Mouse (Mus musculus) intestine, embryonic 16.5 days (tissue): Measurements from ENCODE around the gene Psmd9. TPM values are rescaled to one million over a fixed set of nuclear protein-coding genes. Genes with fewer than 3 reads are reported as not detected.

Experiments
- ATAC-seq: fragments of 200-750 bp; cut with Nextera tagmentation; 2 replicates; pipeline ENCODE4 v1.8.0; 2017; ENCODE audit warnings: moderate TSS enrichment, moderate library complexity
- H3K27ac ChIP-seq: fragments of 300-500 bp; sonication (generic); 2 replicates; pipeline ENCODE4 v1.5.1; 2014; ENCODE audit warnings: mild to moderate bottlenecking, low read length
- H3K27me3 ChIP-seq: fragments of 300-500 bp; sonication (generic); replicated peaks from 2 replicates; pipeline ENCODE4 v1.6.1; 2014; ENCODE audit warnings: low read length, control low read depth, mixed read lengths; ENCODE audit not compliant: control insufficient read depth, insufficient read depth
- H3K36me3 ChIP-seq: fragments of 300-500 bp; sonication (generic); 2 replicates; pipeline ENCODE4 v1.6.1; 2014; ENCODE audit warnings: low read length, control low read depth; ENCODE audit not compliant: control insufficient read depth, insufficient read depth
- H3K4me1 ChIP-seq: fragments of 300-500 bp; sonication (generic); 2 replicates; pipeline ENCODE4 v1.6.1; 2014; ENCODE audit warnings: low read length, control low read depth, mixed read lengths; ENCODE audit not compliant: control insufficient read depth, insufficient read depth
- H3K4me2 ChIP-seq: fragments of 300-500 bp; sonication (generic); 2 replicates; pipeline ENCODE4 v1.6.1; 2014; ENCODE audit warnings: low read depth, low read length, control low read depth
- H3K4me3 ChIP-seq: fragments of 300-500 bp; sonication (generic); 2 replicates; pipeline ENCODE4 v1.5.1; 2014; ENCODE audit warnings: mild to moderate bottlenecking, low read length
- H3K9ac ChIP-seq: fragments of 300-500 bp; sonication (generic); 2 replicates; pipeline ENCODE4 v1.6.1; 2014; ENCODE audit warnings: low read depth, low read length
- H3K9me3 ChIP-seq: fragments of 300-500 bp; sonication (generic); 2 replicates; pipeline ENCODE4 v1.6.1; 2016; ENCODE audit warnings: low read length, control low read depth; ENCODE audit not compliant: control insufficient read depth
- WGBS: fragments of 180-500 bp; shearing (Covaris S2); extraction: QIAGEN DNeasy Blood & Tissue Kit; methylation state at CpG from one replicate; pipeline ENCODE4 v1.1.7; 2014; 5-methylcytosine and 5-hydroxymethylcytosine counted together
- polyA plus RNA-seq: library from polyadenylated mRNA; unstranded; fragments of >200 nt; fragmentation: Nextera tagmentation; extraction: Ambion mirVana; gene quantifications from 2 replicates; pipeline ENCODE4 v1.2.1, GENCODE M21; 2015

The Psmd9 gene
- polyA plus RNA-seq, 1 experiment from 2014 or later, result 66.3 TPM

- Histone ChIP-seq H3K4me1 (0 out of 2 replicates have a peak, but pooled peaks cover 6% of the 10 kb centered on the region), H3K27me3 (0 out of 2 replicates have a peak, but pooled peaks cover 2% of the 10 kb centered on the region), H3K9ac (no peak overlapping the region), H3K4me2 (peak overlapping the region; percentile 58; the same call in 1 of the 2 replicates), H3K9me3 (no peaks in the 10 kb centered on the region), H3K4me3 (no peak overlapping the region), H3K27ac (no peak overlapping the region), H3K36me3 (no peaks in the 10 kb centered on the region)
- no peak for ATAC-seq
- WGBS, result 64% methylated on average over 8 of the region's 8 CpGs
Measured at GRCm38 (mm10) chr5:123251390-123251789, 82.2 kb downstream of the Psmd9 start.

GRCm38 (mm10) chr5:123251834-123252233 is 82.6 kb downstream of the Psmd9 start, which contains the start of gene Wdr66:
Gene Wdr66 (plus strand): TSS chr5:123252102.
- H3K4me1 ChIP-seq, result peaks cover 6% of the 10 kb centered on the region; the same call in 1 of the 2 replicates
- 0 out of 2 replicates have a peak, but pooled peaks cover 2% of the 10 kb centered on the region for H3K27me3 ChIP-seq
- WGBS, result 2% methylated on average over 18 of the region's 18 CpGs
- no peaks in the 10 kb centered on the region for H3K36me3 ChIP-seq
- no peaks in the 10 kb centered on the region for H3K9me3 ChIP-seq
- no peak within 1 kb of the TSS for H3K27ac ChIP-seq
- peak within 1 kb of the TSS; percentile 31 for H3K4me3 ChIP-seq
- no peak within 1 kb of the TSS for H3K9ac ChIP-seq
- peak; percentile 81 for ATAC-seq
- peak within 1 kb of the TSS; percentile 58 for H3K4me2 ChIP-seq

GRCm38 (mm10) chr5:123256841-123257755 is 87.9 kb downstream of the Psmd9 start:
- Histone ChIP-seq H3K36me3 (no peaks in the 10 kb centered on the region), H3K27ac (peak overlapping the region; percentile 51), H3K4me2 (peak overlapping the region; percentile 42), H3K4me3 (peak overlapping the region; percentile 26), H3K9ac (no peak overlapping the region), H3K4me1 (peaks cover under 1% of the 10 kb centered on the region; the same call in 1 of the 2 replicates), H3K9me3 (no peaks in the 10 kb centered on the region), H3K27me3 (no peaks in the 10 kb centered on the region)
- ATAC-seq, result no peak
- 28% methylated on average over 23 of the region's 23 CpGs for WGBS

GRCm38 (mm10) chr5:123258990-123259389 is 89.8 kb downstream of the Psmd9 start:
- Histone ChIP-seq H3K9me3 (no peaks in the 10 kb centered on the region), H3K27me3 (no peaks in the 10 kb centered on the region), H3K4me1 (no peaks in the 10 kb centered on the region; the same call in 1 of the 2 replicates), H3K9ac (no peak overlapping the region), H3K36me3 (no peaks in the 10 kb centered on the region), H3K4me2 (no peak overlapping the region), H3K4me3 (no peak overlapping the region), H3K27ac (no peak overlapping the region)
- WGBS, result 49% methylated on average over 5 of the region's 5 CpGs
- no peak for ATAC-seq

GRCm38 (mm10) chr5:123260698-123261097 is 91.5 kb downstream of the Psmd9 start:
- H3K4me1 ChIP-seq, result no peaks in the 10 kb centered on the region; the same call in 1 of the 2 replicates
- no peaks in the 10 kb centered on the region for H3K9me3 ChIP-seq
- H3K27ac ChIP-seq, result no peak overlapping the region
- H3K9ac ChIP-seq, result no peak overlapping the region
- WGBS, result 74% methylated on average over 8 of the region's 8 CpGs
- H3K4me2 ChIP-seq, result no peak overlapping the region
- H3K36me3 ChIP-seq, result no peaks in the 10 kb centered on the region
- no peak for ATAC-seq
- no peak overlapping the region for H3K4me3 ChIP-seq
- H3K27me3 ChIP-seq, result no peaks in the 10 kb centered on the region

GRCm38 (mm10) chr5:123266909-123267308 is 97.7 kb downstream of the Psmd9 start:
- Histone ChIP-seq H3K4me3 (no peak overlapping the region), H3K36me3 (no peaks in the 10 kb centered on the region), H3K9ac (no peak overlapping the region), H3K27me3 (no peaks in the 10 kb centered on the region), H3K4me2 (no peak overlapping the region), H3K27ac (no peak overlapping the region), H3K9me3 (peaks cover 3% of the 10 kb centered on the region; the same call in 1 of the 2 replicates), H3K4me1 (no peaks in the 10 kb centered on the region)
- 86% methylated on average over 3 of the region's 3 CpGs for WGBS
- ATAC-seq, result no peak

GRCm38 (mm10) chr5:123268477-123269474 is 99.6 kb downstream of the Psmd9 start:
- Histone ChIP-seq H3K4me1 (no peaks in the 10 kb centered on the region), H3K9ac (no peak overlapping the region), H3K36me3 (no peaks in the 10 kb centered on the region), H3K27me3 (no peaks in the 10 kb centered on the region), H3K27ac (no peak overlapping the region), H3K9me3 (peaks cover 3% of the 10 kb centered on the region; the same call in 1 of the 2 replicates), H3K4me3 (no peak overlapping the region), H3K4me2 (no peak overlapping the region)
- no peak for ATAC-seq
- WGBS, result 82% methylated on average over 28 of the region's 28 CpGs

GRCm38 (mm10) chr5:123270917-123271316 is 101.7 kb downstream of the Psmd9 start:
- WGBS, result 60% methylated on average over 11 of the region's 11 CpGs
- no peak overlapping the region for H3K4me2 ChIP-seq

GRCm38 (mm10) chr5:123272927-123273326 is 103.7 kb downstream of the Psmd9 start:
- no peak for ATAC-seq
- Histone ChIP-seq H3K9ac (no peak overlapping the region), H3K27ac (no peak overlapping the region), H3K9me3 (peaks cover 3% of the 10 kb centered on the region; the same call in 1 of the 2 replicates), H3K4me1 (no peaks in the 10 kb centered on the region), H3K27me3 (no peaks in the 10 kb centered on the region), H3K4me3 (no peak overlapping the region), H3K36me3 (no peaks in the 10 kb centered on the region), H3K4me2 (no peak overlapping the region)
- WGBS, result 80% methylated on average over 5 of the region's 5 CpGs

More at GRCm38 (mm10) chr5:123270917-123271316, 101.7 kb downstream of the Psmd9 start:
- no peak overlapping the region for H3K9ac ChIP-seq
- H3K27ac ChIP-seq, result no peak overlapping the region
- H3K9me3 ChIP-seq, result peaks cover 3% of the 10 kb centered on the region; the same call in 1 of the 2 replicates
- no peaks in the 10 kb centered on the region for H3K36me3 ChIP-seq
- no peaks in the 10 kb centered on the region for H3K27me3 ChIP-seq
- no peak for ATAC-seq
- H3K4me1 ChIP-seq, result no peaks in the 10 kb centered on the region
- no peak overlapping the region for H3K4me3 ChIP-seq
